Mouse (Mus musculus): ENCODE measurements around the gene Pbx1. TPM values are rescaled to one million over a fixed set of nuclear protein-coding genes. Genes with fewer than 3 reads are reported as not detected.

Gene Pbx1
- total RNA-seq, 1 experiment: 10.0 TPM

DNA sequence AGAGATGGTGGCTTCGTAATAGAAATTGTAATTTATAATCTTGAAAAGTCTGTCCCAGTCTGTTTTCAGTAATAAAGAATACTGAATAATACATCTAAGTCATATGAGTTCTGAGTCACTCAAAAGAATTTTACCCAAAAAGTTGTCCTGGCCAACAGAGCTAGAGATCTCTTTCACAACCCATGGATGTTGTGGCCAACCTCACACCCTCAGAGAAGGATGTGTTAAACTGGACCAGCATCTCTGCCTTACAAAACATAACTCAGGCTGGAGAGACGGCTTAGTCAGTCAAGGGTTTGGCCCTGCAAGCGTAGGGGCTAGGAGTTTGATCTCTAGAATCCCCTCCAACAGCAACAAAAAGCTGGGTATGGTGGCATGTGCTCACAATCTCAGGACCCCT is 171.7 kb downstream of the Pbx1 start:
- H3K27ac ChIP-seq (ENCODE audit: insufficient read depth, low read depth, low read length, poor library complexity, severe bottlenecking): no peak overlapping the region
- H3K4me1 ChIP-seq (ENCODE audit: control insufficient read depth in 2 of 2, insufficient read depth in 2 of 2, low read length in 2 of 2, poor library complexity in 1 of 2): no peaks in the 10 kb centered on the region
- no peak overlapping the region for H3K9ac ChIP-seq (ENCODE audit: insufficient read depth, low read depth, low read length, poor library complexity, severe bottlenecking)
- H3K4me3 ChIP-seq (ENCODE audit: insufficient read depth in 1 of 2, low read depth in 1 of 2, low read length in 2 of 2, poor library complexity in 1 of 2, severe bottlenecking in 1 of 2): no peak overlapping the region
- no peaks in the 10 kb centered on the region for H3K9me3 ChIP-seq (ENCODE audit: control insufficient read depth, insufficient read depth, low read depth, low read length)
- in situ Hi-C loops (cut with MboI; ENCODE audit: low sequenced_read_pairs in 2 of 2, unreplicated experiment in 2 of 2): no loop called here
- no peaks in the 10 kb centered on the region for H3K36me3 ChIP-seq (ENCODE audit: control insufficient read depth, insufficient read depth, low read length, poor library complexity, severe bottlenecking)
- no peak for DNase-seq (ENCODE audit: low read depth, low spot score)
- TF ChIP-seq HCFC1 (IDR thresholded peaks at IDR 0.05; ENCODE audit: borderline replicate concordance, insufficient read depth, low read length) (no peak), CHD2 (IDR thresholded peaks at IDR 0.05; ENCODE audit: low read depth, low read length) (no peak), MAFK (IDR thresholded peaks at IDR 0.05; ENCODE audit: insufficient read depth, low read depth, low read length) (no peak), ZNF384 (IDR thresholded peaks at IDR 0.05; ENCODE audit: low read depth, low read length) (no peak), ZC3H11A (IDR thresholded peaks at IDR 0.05; ENCODE audit: borderline replicate concordance, low read depth, low read length) (no peak)

DNA sequence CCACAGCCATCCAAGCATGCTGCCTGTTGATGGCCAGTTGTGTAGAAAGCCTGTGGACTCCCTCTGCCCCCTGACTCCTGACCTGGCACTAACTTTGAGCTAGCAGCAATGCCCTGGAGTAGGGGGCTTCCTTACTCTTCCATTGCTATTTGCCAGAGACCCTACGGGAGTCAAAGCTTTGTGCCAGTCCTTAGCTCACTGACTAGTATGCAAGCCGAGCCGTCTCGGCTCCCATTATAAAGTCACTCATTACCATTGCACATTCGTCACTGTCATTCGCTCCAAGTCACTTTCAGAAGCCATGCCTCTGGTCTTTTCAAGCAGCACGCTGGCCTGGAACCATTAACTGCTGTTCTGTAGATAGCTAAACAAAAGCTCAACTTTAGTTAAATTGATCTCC is 173.2 kb downstream of the Pbx1 start:
- no peaks in the 10 kb centered on the region for H3K36me3 ChIP-seq (ENCODE audit: control insufficient read depth, insufficient read depth, low read length, poor library complexity, severe bottlenecking)
- no peak overlapping the region for H3K9ac ChIP-seq (ENCODE audit: insufficient read depth, low read depth, low read length, poor library complexity, severe bottlenecking)
- no peak for DNase-seq (ENCODE audit: low read depth, low spot score)
- in situ Hi-C loops (cut with MboI; ENCODE audit: low sequenced_read_pairs in 2 of 2, unreplicated experiment in 2 of 2): no loop called here
- H3K27ac ChIP-seq (ENCODE audit: insufficient read depth, low read depth, low read length, poor library complexity, severe bottlenecking): no peak overlapping the region
- TF ChIP-seq HCFC1 (IDR thresholded peaks at IDR 0.05; ENCODE audit: borderline replicate concordance, insufficient read depth, low read length) (no peak), ZNF384 (IDR thresholded peaks at IDR 0.05; ENCODE audit: low read depth, low read length) (no peak), CHD2 (IDR thresholded peaks at IDR 0.05; ENCODE audit: low read depth, low read length) (no peak), ZC3H11A (IDR thresholded peaks at IDR 0.05; ENCODE audit: borderline replicate concordance, low read depth, low read length) (no peak), MAFK (IDR thresholded peaks at IDR 0.05; ENCODE audit: insufficient read depth, low read depth, low read length) (no peak)
- H3K9me3 ChIP-seq (ENCODE audit: control insufficient read depth, insufficient read depth, low read depth, low read length): no peaks in the 10 kb centered on the region
- H3K4me1 ChIP-seq (ENCODE audit: control insufficient read depth in 2 of 2, insufficient read depth in 2 of 2, low read length in 2 of 2, poor library complexity in 1 of 2): no peaks in the 10 kb centered on the region
- no peak overlapping the region for H3K4me3 ChIP-seq (ENCODE audit: insufficient read depth in 1 of 2, low read depth in 1 of 2, low read length in 2 of 2, poor library complexity in 1 of 2, severe bottlenecking in 1 of 2)

DNA sequence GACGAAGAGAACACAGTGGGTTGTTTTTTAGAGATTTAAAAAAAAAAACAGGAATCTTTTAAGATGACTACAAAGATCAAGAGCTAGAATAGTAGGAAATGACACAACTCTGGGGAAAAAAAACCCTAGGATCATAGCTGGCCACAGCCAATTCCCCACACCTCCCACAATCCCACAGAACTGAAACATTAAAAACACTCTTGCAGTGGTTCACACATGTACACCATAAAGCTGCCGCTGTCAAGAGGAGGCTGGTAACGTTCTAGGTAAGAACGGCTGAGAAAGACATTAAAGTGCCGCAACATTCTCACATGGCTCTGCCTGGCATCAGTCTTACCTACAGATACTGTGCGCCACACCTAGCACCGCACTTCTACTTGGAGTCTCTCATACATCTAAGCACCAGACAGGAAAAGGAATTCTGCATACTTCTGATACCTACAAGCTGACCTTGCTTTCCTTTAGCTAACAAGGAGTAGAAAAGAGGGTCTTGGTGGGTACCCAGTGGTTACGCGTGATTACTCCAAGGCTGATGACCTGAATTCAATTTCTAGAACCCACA is 176.6 kb downstream of the Pbx1 start:
- no peak overlapping the region for H3K4me3 ChIP-seq (ENCODE audit: insufficient read depth in 1 of 2, low read depth in 1 of 2, low read length in 2 of 2, poor library complexity in 1 of 2, severe bottlenecking in 1 of 2)
- H3K4me1 ChIP-seq (ENCODE audit: control insufficient read depth in 2 of 2, insufficient read depth in 2 of 2, low read length in 2 of 2, poor library complexity in 1 of 2): no peaks in the 10 kb centered on the region
- H3K9ac ChIP-seq (ENCODE audit: insufficient read depth, low read depth, low read length, poor library complexity, severe bottlenecking): no peak overlapping the region
- no peak for DNase-seq (ENCODE audit: low read depth, low spot score)
- H3K27ac ChIP-seq (ENCODE audit: insufficient read depth, low read depth, low read length, poor library complexity, severe bottlenecking): no peak overlapping the region
- in situ Hi-C loops (cut with MboI; ENCODE audit: low sequenced_read_pairs in 2 of 2, unreplicated experiment in 2 of 2): no loop called here
- no peaks in the 10 kb centered on the region for H3K36me3 ChIP-seq (ENCODE audit: control insufficient read depth, insufficient read depth, low read length, poor library complexity, severe bottlenecking)
- H3K9me3 ChIP-seq (ENCODE audit: control insufficient read depth, insufficient read depth, low read depth, low read length): no peaks in the 10 kb centered on the region
- TF ChIP-seq MAFK (IDR thresholded peaks at IDR 0.05; ENCODE audit: insufficient read depth, low read depth, low read length) (no peak), ZNF384 (IDR thresholded peaks at IDR 0.05; ENCODE audit: low read depth, low read length) (no peak), CHD2 (IDR thresholded peaks at IDR 0.05; ENCODE audit: low read depth, low read length) (no peak), ZC3H11A (IDR thresholded peaks at IDR 0.05; ENCODE audit: borderline replicate concordance, low read depth, low read length) (no peak), HCFC1 (IDR thresholded peaks at IDR 0.05; ENCODE audit: borderline replicate concordance, insufficient read depth, low read length) (no peak)

DNA sequence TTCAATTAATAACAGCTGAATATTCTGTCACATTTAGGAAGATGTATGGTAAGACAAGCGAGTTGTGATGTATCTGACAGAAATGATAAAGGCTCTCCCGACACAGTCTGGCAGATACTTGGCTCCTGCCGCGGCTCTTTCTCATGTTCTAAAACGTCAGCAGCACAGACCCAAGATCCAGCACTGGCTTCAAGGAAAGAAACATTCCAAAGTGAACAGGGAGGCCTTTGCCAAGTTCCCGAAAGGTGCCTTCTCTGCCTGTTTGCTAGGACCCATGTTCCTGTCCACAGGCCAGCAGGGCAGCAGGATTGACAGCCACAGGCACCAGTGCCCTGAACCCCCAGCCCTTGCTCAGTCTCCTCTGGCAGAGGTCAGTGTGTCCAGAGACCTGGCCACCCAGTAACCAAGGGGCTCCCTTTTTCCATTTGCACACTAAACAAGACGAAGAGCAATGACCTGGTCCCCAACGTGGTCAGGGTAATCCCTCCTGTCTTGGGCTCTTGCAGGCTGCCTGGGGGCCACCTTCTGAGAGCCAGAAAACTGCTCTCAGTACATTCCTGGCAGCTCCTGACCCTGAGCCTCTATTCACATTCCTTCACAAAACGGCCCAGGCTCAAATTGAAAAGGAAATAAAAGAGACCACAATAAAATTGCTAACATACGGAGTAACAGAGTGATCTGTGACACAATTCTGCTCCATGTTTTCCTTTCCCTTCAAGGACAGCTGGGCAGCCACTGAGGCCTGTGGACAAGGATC is 184.9 kb downstream of the Pbx1 start:
- H3K4me1 ChIP-seq (ENCODE audit: control insufficient read depth in 2 of 2, insufficient read depth in 2 of 2, low read length in 2 of 2, poor library complexity in 1 of 2): no peaks in the 10 kb centered on the region
- DNase-seq (ENCODE audit: low read depth, low spot score): no peak
- no peak overlapping the region for H3K9ac ChIP-seq (ENCODE audit: insufficient read depth, low read depth, low read length, poor library complexity, severe bottlenecking)
- in situ Hi-C loops (cut with MboI; ENCODE audit: low sequenced_read_pairs in 2 of 2, unreplicated experiment in 2 of 2): no loop called here
- no peaks in the 10 kb centered on the region for H3K36me3 ChIP-seq (ENCODE audit: control insufficient read depth, insufficient read depth, low read length, poor library complexity, severe bottlenecking)
- TF ChIP-seq ZC3H11A (IDR thresholded peaks at IDR 0.05; ENCODE audit: borderline replicate concordance, low read depth, low read length) (no peak), ZNF384 (IDR thresholded peaks at IDR 0.05; ENCODE audit: low read depth, low read length) (no peak), MAFK (IDR thresholded peaks at IDR 0.05; ENCODE audit: insufficient read depth, low read depth, low read length) (no peak), CHD2 (IDR thresholded peaks at IDR 0.05; ENCODE audit: low read depth, low read length) (no peak), HCFC1 (IDR thresholded peaks at IDR 0.05; ENCODE audit: borderline replicate concordance, insufficient read depth, low read length) (no peak)
- no peak overlapping the region for H3K4me3 ChIP-seq (ENCODE audit: insufficient read depth in 1 of 2, low read depth in 1 of 2, low read length in 2 of 2, poor library complexity in 1 of 2, severe bottlenecking in 1 of 2)
- no peaks in the 10 kb centered on the region for H3K9me3 ChIP-seq (ENCODE audit: control insufficient read depth, insufficient read depth, low read depth, low read length)
- no peak overlapping the region for H3K27ac ChIP-seq (ENCODE audit: insufficient read depth, low read depth, low read length, poor library complexity, severe bottlenecking)

Data from ES-E14 (cell line).